Mouse (Mus musculus) midbrain, embryonic 12.5 days (tissue): ENCODE results near the gene P4ha2. TPM values are rescaled to one million over a fixed set of nuclear protein-coding genes. Genes with fewer than 3 reads are reported as not detected.

Experiments
- ATAC-seq: fragments of 200-750 bp; cut with Nextera tagmentation; 2 replicates; pipeline ENCODE4 v1.8.0; 2017; ENCODE audit warnings: low read depth, moderate TSS enrichment, moderate library complexity; ENCODE audit not compliant: low FRiP score
- H3K27ac ChIP-seq: fragments of 300-500 bp; sonication (generic); replicated peaks from 2 replicates; pipeline ENCODE4 v1.5.1; 2016; ENCODE audit warnings: mild to moderate bottlenecking
- H3K27me3 ChIP-seq: fragments of 300-500 bp; sonication (generic); 2 replicates; pipeline ENCODE4 v1.6.1; 2016; ENCODE audit warnings: mild to moderate bottlenecking
- H3K36me3 ChIP-seq: fragments of 300-500 bp; sonication (generic); 2 replicates; pipeline ENCODE4 v1.6.1; 2016
- H3K4me1 ChIP-seq: fragments of 300-500 bp; sonication (generic); 2 replicates; pipeline ENCODE4 v1.6.1; 2016
- H3K4me2 ChIP-seq: fragments of 300-500 bp; sonication (generic); replicated peaks from 2 replicates; pipeline ENCODE4 v1.6.1; 2016; ENCODE audit warnings: mild to moderate bottlenecking, moderate library complexity
- H3K4me3 ChIP-seq: fragments of 300-500 bp; sonication (generic); 2 replicates; pipeline ENCODE4 v1.5.1; 2016; ENCODE audit warnings: mild to moderate bottlenecking
- H3K9ac ChIP-seq: fragments of 300-500 bp; sonication (generic); replicated peaks from 2 replicates; pipeline ENCODE4 v1.6.1; 2016; ENCODE audit warnings: mild to moderate bottlenecking, moderate library complexity
- H3K9me3 ChIP-seq: fragments of 300-500 bp; sonication (generic); 2 replicates; pipeline ENCODE4 v1.6.1; 2016; ENCODE audit warnings: mild to moderate bottlenecking
- WGBS: fragments of 180-500 bp; shearing (Covaris S2); methylation state at CpG from one replicate; pipeline ENCODE4 v1.1.7; 2016; 5-methylcytosine and 5-hydroxymethylcytosine counted together
- polyA plus RNA-seq: library from polyadenylated mRNA; unstranded; fragments of >200 nt; fragmentation: Nextera tagmentation; extraction: Ambion mirVana; gene quantifications from 2 replicates; pipeline ENCODE4 v1.2.1, GENCODE M21; 2016

P4ha2 gene
- polyA plus RNA-seq, 1 experiment from 2014 or later: 21.0 TPM

DNA sequence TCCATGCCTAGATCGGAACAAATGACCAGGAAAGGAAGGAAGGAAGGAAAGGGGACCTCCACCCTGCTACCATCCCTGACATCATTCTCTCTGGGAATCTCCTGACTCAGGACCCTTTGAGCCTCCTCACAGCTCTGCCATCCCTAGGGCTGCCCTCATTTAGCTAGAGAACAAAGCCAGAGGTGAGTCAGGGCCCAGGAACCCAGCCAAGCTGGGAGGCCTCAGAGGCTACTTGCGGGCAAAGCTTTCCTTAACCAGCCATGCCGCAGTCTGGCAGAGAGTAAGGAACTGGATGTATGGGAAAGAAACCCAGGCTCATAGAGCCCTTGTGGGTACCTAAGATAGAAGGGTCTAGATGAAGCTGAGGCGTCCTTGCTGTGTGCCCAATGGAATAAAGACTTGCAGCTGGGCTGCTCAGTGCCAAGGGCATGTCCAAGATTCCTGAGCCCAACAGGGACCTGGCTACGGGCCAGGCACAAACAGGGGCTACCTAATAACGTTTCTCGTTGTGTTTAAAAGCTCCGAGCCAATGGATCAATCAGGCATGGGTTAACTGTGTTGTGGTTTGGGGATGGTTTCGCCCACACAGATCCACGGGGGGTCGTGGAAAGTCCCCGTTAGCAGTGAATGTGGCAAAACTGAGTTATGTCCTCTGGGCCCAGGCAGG is 37.7 kb upstream of the P4ha2 start:
- Histone ChIP-seq H3K4me1 (peaks cover 41% of the 10 kb centered on the region), H3K4me3 (no peak overlapping the region), H3K27me3 (peaks cover 9% of the 10 kb centered on the region; the same call in 1 of the 2 replicates), H3K9ac (no peak overlapping the region), H3K27ac (no peak overlapping the region), H3K4me2 (no peak overlapping the region), H3K36me3 (no peaks in the 10 kb centered on the region), H3K9me3 (no peaks in the 10 kb centered on the region)
- no peak for ATAC-seq
- WGBS: 84% methylated on average over 12 of the region's 12 CpGs

DNA sequence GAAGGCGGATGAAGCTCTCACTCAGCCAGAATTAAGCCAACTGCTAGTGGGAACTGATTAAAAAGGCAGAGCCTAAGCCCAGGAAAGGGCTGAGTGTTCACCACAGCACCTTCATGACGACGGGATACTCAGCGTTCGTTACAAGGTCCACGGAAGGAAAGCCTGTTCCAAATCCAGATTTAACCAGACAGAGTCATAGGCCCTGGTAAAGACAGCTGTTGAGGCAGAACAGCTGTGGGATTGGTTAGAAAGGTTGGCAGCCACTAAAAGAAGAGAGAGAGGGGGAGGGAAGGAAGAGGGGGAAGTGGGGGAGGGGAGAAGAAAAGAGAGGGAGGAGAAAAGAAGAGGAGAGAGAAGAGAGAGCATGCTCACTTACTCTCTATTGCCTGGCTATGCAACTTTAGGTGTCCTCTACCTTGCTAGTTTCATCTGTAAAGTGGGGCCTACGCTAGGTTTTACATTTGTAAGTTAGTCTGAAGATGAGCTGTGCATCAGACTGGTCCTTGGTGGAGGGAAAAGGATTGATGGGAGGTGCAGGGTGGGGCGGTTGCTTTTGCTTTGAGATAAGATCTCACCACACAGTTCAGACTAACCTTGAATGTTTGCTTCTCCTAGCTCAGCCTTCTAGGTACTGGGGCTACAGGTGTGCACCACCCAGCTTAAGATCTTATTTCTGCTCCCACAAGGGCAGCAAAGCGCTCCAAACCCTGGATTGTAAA is 37.0 kb upstream of the P4ha2 start:
- Histone ChIP-seq H3K9me3 (no peaks in the 10 kb centered on the region), H3K4me1 (peaks cover 41% of the 10 kb centered on the region), H3K27ac (no peak overlapping the region), H3K4me2 (no peak overlapping the region), H3K27me3 (peaks cover 16% of the 10 kb centered on the region; the same call in 1 of the 2 replicates), H3K9ac (no peak overlapping the region), H3K4me3 (no peak overlapping the region), H3K36me3 (no peaks in the 10 kb centered on the region)
- ATAC-seq: no peak
- 80% methylated on average over 9 of the region's 9 CpGs for WGBS

DNA sequence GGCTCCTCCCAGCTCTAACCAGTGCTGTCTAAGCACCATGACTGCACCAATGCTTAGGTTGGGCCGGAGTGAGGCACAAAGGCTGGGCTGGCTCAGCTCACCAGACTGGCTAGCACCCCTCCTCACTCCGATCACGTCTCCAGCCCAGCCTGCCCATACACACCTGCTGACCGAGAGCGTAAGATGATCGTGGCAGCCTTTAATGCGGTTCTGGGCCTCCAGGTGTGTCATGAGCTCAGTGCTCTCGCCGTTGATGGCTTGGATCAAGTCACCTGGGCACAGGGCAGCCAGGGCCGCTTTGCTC is 36.5 kb upstream of the P4ha2 start:
- H3K4me1 ChIP-seq: peaks cover 41% of the 10 kb centered on the region
- 88% methylated on average over 10 of the region's 10 CpGs for WGBS
- no peak overlapping the region for H3K4me2 ChIP-seq
- no peak overlapping the region for H3K4me3 ChIP-seq
- ATAC-seq: no peak
- no peaks in the 10 kb centered on the region for H3K36me3 ChIP-seq
- H3K27me3 ChIP-seq: peaks cover 19% of the 10 kb centered on the region; the same call in 1 of the 2 replicates
- H3K9ac ChIP-seq: no peak overlapping the region
- no peaks in the 10 kb centered on the region for H3K9me3 ChIP-seq
- H3K27ac ChIP-seq: no peak overlapping the region

DNA sequence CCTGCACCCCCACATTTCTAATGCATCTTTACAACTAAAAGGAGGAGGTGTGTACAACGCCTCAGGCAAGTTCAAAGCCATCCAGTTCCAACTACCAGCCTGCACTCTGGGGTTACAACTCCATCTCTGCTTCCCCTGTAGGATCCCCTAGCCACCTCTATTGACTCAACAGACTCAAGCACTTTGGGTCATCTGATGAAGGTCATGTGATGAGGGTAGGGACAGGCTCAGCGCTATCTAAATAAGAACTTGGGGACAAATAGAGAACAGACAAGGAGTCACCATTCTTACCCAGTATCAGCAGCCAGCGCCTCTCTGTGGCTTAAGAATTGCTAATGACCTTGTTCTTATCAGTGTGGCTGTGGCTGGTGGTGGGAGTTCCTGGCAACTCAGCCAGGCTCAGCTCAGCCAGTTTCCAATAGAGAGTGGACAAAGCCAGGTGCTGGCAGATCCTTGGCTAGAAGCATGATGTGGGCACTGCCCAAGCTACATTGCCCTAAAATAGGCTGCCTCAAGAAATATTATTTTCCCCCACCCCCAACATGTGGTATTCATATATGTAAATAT is 35.4 kb upstream of the P4ha2 start:
- no peak for ATAC-seq
- no peak overlapping the region for H3K4me3 ChIP-seq
- no peak overlapping the region for H3K4me2 ChIP-seq
- WGBS: 79% methylated on average over 3 of the region's 3 CpGs
- peaks cover 19% of the 10 kb centered on the region; the same call in 1 of the 2 replicates for H3K27me3 ChIP-seq
- no peak overlapping the region for H3K9ac ChIP-seq
- no peaks in the 10 kb centered on the region for H3K36me3 ChIP-seq
- H3K9me3 ChIP-seq: no peaks in the 10 kb centered on the region
- peaks cover 39% of the 10 kb centered on the region for H3K4me1 ChIP-seq
- H3K27ac ChIP-seq: no peak overlapping the region

DNA sequence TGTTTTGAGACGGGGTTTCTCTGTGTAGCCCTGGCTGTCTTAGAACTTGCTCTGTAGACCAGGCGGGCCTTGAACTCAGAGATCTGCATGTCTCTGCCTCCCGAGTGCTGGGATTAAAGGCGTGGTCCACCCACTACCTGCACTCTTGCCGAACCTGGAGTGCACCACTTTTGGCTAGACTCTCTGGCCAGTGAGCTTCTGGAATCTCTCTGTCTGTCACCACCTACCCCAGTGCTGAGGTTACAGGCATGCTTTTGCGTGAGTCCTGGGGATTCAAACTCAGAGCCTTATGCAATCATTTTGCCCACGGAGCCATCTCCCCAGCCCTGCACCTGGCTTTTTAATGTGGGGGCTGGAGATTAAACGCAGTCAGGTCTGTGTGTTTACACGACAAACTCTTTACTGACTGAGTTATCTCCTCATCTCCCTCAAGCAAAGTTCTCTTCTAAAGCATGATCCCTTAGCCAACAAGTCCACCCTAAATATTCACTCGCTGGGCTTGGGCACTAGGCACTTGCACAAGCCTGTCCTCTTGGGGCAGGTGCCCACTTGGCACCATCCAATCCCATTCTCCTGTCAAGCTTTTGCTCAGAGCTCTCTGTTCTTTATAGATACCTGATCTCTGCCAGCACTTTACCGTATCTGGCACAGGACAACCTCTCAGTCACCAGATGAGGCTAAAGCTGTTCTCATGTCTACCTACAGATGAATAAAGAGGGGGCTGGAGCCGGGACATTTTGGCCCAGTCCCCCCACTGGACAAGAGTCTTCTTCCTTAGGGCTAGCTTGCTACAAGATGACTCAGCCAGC is 34.6 kb upstream of the P4ha2 start:
- no peaks in the 10 kb centered on the region for H3K36me3 ChIP-seq
- no peak overlapping the region for H3K27ac ChIP-seq
- peaks cover 23% of the 10 kb centered on the region for H3K27me3 ChIP-seq
- H3K9ac ChIP-seq: no peak overlapping the region
- 91% methylated on average over 12 of the region's 12 CpGs for WGBS
- H3K9me3 ChIP-seq: no peaks in the 10 kb centered on the region
- H3K4me3 ChIP-seq: no peak overlapping the region
- H3K4me1 ChIP-seq: peaks cover 36% of the 10 kb centered on the region
- H3K4me2 ChIP-seq: no peak overlapping the region
- no peak for ATAC-seq

DNA sequence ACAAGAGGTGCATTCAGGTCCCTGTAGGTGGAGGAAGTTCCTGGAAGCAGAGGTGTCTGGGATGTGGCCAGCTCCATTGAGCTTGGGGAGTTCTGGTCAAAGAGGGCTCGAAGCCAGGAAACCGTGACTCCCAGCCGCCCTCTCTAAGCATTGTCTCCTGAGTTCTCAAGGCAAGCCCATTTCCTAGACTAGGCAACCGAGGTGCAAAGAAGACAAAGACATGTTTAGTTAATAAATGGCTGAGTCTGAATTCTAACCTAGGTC is 34.0 kb upstream of the P4ha2 start:
- H3K4me2 ChIP-seq: no peak overlapping the region
- no peaks in the 10 kb centered on the region for H3K36me3 ChIP-seq
- peaks cover 24% of the 10 kb centered on the region for H3K27me3 ChIP-seq
- no peak for ATAC-seq
- 87% methylated on average over 4 of the region's 4 CpGs for WGBS
- no peak overlapping the region for H3K27ac ChIP-seq
- no peak overlapping the region for H3K4me3 ChIP-seq
- H3K9me3 ChIP-seq: no peaks in the 10 kb centered on the region
- H3K4me1 ChIP-seq: peaks cover 32% of the 10 kb centered on the region
- H3K9ac ChIP-seq: no peak overlapping the region

DNA sequence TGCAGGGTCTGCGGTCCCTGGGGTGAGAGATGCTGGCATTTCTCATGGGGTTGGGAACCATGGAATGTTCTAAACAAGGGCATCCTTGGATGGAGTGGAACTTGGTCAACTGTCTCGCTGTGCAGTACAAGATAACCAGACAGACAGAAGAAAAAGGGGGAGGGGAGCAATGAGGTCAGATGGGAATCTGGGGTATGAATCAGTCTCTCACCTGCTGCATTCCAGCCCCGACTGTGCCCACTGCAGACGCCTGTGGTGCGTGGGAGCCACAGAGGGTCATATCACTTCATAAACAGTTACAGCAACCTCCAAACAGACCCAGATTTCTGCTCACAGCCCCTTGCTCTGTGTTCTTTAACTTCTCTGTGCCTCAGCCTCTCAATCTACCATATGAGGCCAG is 33.5 kb upstream of the P4ha2 start:
- peaks cover 32% of the 10 kb centered on the region for H3K4me1 ChIP-seq
- 94% methylated on average over 5 of the region's 5 CpGs for WGBS
- no peak for ATAC-seq
- H3K9ac ChIP-seq: no peak overlapping the region
- no peak overlapping the region for H3K4me2 ChIP-seq
- no peaks in the 10 kb centered on the region for H3K9me3 ChIP-seq
- no peak overlapping the region for H3K4me3 ChIP-seq
- H3K27me3 ChIP-seq: peaks cover 24% of the 10 kb centered on the region
- no peaks in the 10 kb centered on the region for H3K36me3 ChIP-seq
- H3K27ac ChIP-seq: no peak overlapping the region

DNA sequence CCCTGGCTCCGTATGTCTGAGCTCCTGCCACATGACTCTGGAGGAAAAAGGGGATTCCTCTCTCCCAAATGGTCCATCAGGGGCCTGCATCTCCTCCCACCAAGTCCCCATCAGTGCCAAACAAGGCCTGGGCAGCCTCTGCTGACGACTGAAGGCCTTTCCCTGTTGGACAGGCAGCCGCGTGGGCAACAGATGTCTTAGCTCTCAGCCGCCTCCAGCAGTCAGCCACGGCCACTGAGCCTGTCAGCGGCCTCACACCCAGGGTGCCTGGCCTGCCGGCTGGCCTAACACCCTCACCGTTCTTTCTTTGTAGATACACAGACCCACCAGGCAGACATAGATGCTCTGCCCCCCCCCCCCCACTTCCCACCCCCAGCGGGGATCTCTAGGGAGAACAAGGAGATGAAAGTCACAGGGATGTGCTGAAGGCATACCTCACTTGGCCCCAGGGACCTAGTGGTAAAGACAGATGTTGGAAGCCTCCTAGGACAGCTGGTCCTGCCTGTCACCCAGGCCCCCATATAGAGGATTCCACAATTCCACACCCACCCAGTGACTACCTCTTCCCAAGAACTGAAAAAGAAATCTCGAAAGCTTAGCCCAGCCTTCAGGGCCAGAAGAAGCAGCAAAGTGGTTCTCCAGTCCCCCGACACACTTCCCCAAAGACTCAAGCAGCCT is 32.4 kb upstream of the P4ha2 start:
- no peaks in the 10 kb centered on the region for H3K9me3 ChIP-seq
- peaks cover 24% of the 10 kb centered on the region for H3K27me3 ChIP-seq
- H3K27ac ChIP-seq: no peak overlapping the region
- 30% methylated on average over 12 of the region's 12 CpGs for WGBS
- peak overlapping the region; percentile 79 for H3K4me2 ChIP-seq
- H3K4me1 ChIP-seq: peaks cover 29% of the 10 kb centered on the region
- H3K36me3 ChIP-seq: no peaks in the 10 kb centered on the region
- H3K4me3 ChIP-seq: peak overlapping the region; percentile 57
- H3K9ac ChIP-seq: 0 out of 2 replicates have a peak overlapping the region, but pooled peaks have one; percentile 20
- ATAC-seq: no peak

DNA sequence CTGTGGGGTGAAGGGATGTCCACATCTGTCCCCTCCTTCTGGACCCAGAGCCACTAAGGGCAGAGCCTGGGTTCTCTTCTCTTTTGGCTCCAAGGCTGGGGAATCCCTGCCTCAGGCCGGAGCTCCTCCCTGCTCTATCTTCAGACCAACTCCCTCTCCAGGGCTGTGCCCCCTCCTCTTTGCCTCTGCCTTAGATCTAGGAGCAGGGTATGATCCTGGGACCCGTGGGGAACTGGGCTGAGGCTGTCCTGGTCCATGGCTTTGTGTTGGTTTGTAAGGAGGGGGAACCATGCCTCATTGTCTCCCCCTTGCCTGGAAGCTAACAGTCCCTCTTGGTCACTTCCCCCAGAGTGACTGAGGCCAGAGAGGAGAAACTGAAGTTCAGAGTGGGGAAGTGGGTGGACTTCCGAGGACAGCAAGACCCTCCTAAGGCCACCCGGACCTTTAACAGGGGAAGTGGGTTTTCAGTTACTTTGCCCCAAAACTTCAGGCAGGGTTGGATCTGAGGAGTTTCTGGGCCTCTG is 31.8 kb upstream of the P4ha2 start:
- H3K4me3 ChIP-seq: peak overlapping the region; percentile 57
- no peak overlapping the region for H3K27ac ChIP-seq
- WGBS: 36% methylated on average over 4 of the region's 4 CpGs
- no peaks in the 10 kb centered on the region for H3K9me3 ChIP-seq
- H3K4me1 ChIP-seq: peaks cover 29% of the 10 kb centered on the region
- peak overlapping the region; percentile 79 for H3K4me2 ChIP-seq
- H3K27me3 ChIP-seq: peaks cover 24% of the 10 kb centered on the region
- no peaks in the 10 kb centered on the region for H3K36me3 ChIP-seq
- ATAC-seq: 0 out of 2 replicates have a peak, but pooled peaks have one; percentile 28
- H3K9ac ChIP-seq: peak overlapping the region; percentile 68

DNA sequence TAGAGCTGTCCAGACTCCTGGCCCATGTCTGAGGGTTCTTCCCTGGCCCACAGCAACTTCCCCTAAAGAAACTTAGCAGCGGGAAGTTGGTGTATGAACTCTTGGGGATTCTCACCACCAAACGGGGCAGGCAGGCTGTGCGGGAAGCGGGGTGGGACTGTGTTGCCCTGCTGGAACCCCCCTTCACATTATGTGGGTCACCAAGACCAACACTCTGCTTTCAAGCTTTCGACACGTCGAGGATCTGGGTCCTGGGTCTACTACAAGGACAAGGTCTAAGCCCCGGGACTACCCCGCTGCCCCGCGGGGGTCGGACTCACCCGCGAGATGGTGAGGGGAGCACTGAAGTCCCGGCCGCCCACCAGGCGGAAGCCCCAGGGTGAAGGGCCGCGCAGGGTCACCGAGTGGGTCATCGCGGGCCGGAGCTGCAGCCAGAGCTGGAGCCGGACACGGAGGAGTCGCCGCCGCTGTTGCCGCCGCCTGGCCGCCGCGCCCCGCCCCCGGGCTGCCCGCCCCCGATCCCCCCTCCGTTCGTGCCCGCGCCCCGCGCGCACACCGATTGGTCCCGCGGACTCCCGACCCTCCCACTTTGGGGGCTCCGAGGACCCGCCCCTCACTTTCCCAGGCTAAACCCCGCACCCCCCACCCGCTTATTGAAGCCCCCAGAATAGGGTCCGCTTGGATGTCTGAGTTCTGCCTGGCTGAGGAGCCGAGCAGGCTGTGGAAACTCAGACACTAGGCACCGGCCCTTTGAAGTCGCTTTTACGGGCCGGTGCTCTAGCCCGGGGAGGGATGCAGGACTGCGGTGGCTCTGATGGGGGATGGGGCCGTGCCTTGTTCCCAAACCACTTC is 31.1 kb upstream of the P4ha2 start, which contains the start of gene Pdlim4:
Gene Pdlim4 (minus strand): TSS at position 495 of the 852 bp plus-strand sequence.
- peak within 1 kb of the TSS; percentile 68 for H3K9ac ChIP-seq
- peak; percentile 70 for ATAC-seq
- H3K27me3 ChIP-seq: peaks cover 24% of the 10 kb centered on the region
- WGBS: 2% methylated on average over 48 of the region's 61 CpGs
- no peaks in the 10 kb centered on the region for H3K9me3 ChIP-seq
- H3K4me3 ChIP-seq: peak within 1 kb of the TSS; percentile 57
- H3K4me2 ChIP-seq: peak within 1 kb of the TSS; percentile 79
- H3K4me1 ChIP-seq: peaks cover 31% of the 10 kb centered on the region
- H3K36me3 ChIP-seq: no peaks in the 10 kb centered on the region
- 0 out of 2 replicates have a peak within 1 kb of the TSS, but pooled peaks have one; percentile 25 for H3K27ac ChIP-seq
